Mouse (Mus musculus) CH12.LX (cell line): ENCODE data around the gene Gpx3. TPM values are rescaled to one million over a fixed set of nuclear protein-coding genes. Genes with fewer than 3 reads are reported as not detected.
"Not testable (repeated sequence)": the region's sequence is repeated elsewhere in the genome, so short reads cannot be mapped to it uniquely, and the experiment has no call there.

Experiments used
- DNase-seq: peaks from one replicate; pipeline ENCODE4 v3.0.0-alpha.2; 2013; ENCODE audit errors: extremely low read depth
- H3K27ac ChIP-seq: 2 replicates; pipeline ENCODE4 v1.5.1; 2012; ENCODE audit warnings: low read depth, mild to moderate bottlenecking, control low read depth, moderate library complexity; ENCODE audit not compliant: insufficient read depth
- H3K27me3 ChIP-seq: replicated peaks from 2 replicates; pipeline ENCODE3; 2012; ENCODE audit warnings: inconsistent platforms
- H3K36me3 ChIP-seq, 2 experiments: replicated peaks in 1 of 2; 2 replicates each; pipeline versions ENCODE3 to v1.6.1; 2012; ENCODE audit warnings: inconsistent platforms in 1 of 2, low read length in 1 of 2, mild to moderate bottlenecking in 1 of 2, mixed read lengths in 1 of 2, moderate library complexity in 1 of 2; ENCODE audit not compliant: control insufficient read depth in 1 of 2, insufficient read depth in 1 of 2
- H3K4me1 ChIP-seq, 2 experiments: 2 replicates each; pipeline ENCODE4 v1.6.1; 2012; ENCODE audit warnings: inconsistent platforms in 1 of 2, moderate library complexity in 1 of 2; ENCODE audit not compliant: insufficient read depth in 2 of 2, control insufficient read depth in 1 of 2
- H3K4me2 ChIP-seq: 2 replicates; pipeline ENCODE4 v1.6.1; 2012; ENCODE audit warnings: low read depth, mild to moderate bottlenecking, control low read depth; ENCODE audit not compliant: poor library complexity, insufficient read depth, severe bottlenecking
- H3K4me3 ChIP-seq, 3 experiments: fragments of 150-350 bp in 1 of 3; sonication (generic) in 1 of 3; replicated peaks in 1 of 3; 2 replicates each; pipeline versions ENCODE3 to v1.5.1; 2011 to 2012; ENCODE audit warnings: low read depth in 2 of 3, low read length in 2 of 3, mild to moderate bottlenecking in 2 of 3, moderate library complexity in 2 of 3, control low read depth in 1 of 3, improper control_type of control experiment in 1 of 3, inconsistent platforms in 1 of 3, mixed read lengths in 1 of 3; ENCODE audit not compliant: poor library complexity in 1 of 3
- H3K79me2 ChIP-seq: replicated peaks from 2 replicates; pipeline ENCODE4 v1.6.1; 2012; ENCODE audit warnings: mild to moderate bottlenecking, moderate library complexity; ENCODE audit not compliant: control insufficient read depth, poor library complexity, insufficient read depth, severe bottlenecking; ENCODE audit errors: extremely low read depth
- H3K9ac ChIP-seq: 2 replicates; pipeline ENCODE4 v1.6.1; 2012; ENCODE audit warnings: low read depth, mild to moderate bottlenecking, control low read depth, moderate library complexity; ENCODE audit not compliant: insufficient read depth
- H3K9me3 ChIP-seq: replicated peaks from 2 replicates; pipeline ENCODE3; 2012; ENCODE audit warnings: low read length, inconsistent platforms, mixed read lengths
- ELF1 ChIP-seq: IDR thresholded peaks from 2 replicates; pipeline ENCODE4 v1.6.1; 2014; ENCODE audit warnings: low read depth, mild to moderate bottlenecking, inconsistent platforms, low read length, improper control_type of control experiment
- MYC ChIP-seq: IDR thresholded peaks from 2 replicates; pipeline ENCODE4 v1.6.1; 2011; ENCODE audit warnings: low read depth, mild to moderate bottlenecking, improper control_type of control experiment, low read length
- NRF1 ChIP-seq: IDR thresholded peaks from 2 replicates; pipeline ENCODE4 v1.6.1; 2014; ENCODE audit warnings: low read depth, mild to moderate bottlenecking, inconsistent platforms, low read length, improper control_type of control experiment, moderate library complexity
- POLR2A ChIP-seq: IDR thresholded peaks from 2 replicates; pipeline ENCODE4 v1.6.1; 2011; ENCODE audit warnings: low read depth, mild to moderate bottlenecking, improper control_type of control experiment, low read length
- SIN3A ChIP-seq: IDR thresholded peaks from 2 replicates; pipeline ENCODE4 v1.6.1; 2012; ENCODE audit warnings: low read length, improper control_type of control experiment, inconsistent platforms
- ZKSCAN1 ChIP-seq: IDR thresholded peaks from 2 replicates; pipeline ENCODE4 v1.6.1; 2012; ENCODE audit warnings: low read depth, inconsistent platforms, low read length, improper control_type of control experiment, borderline replicate concordance
- ZMIZ1 ChIP-seq: IDR thresholded peaks from 2 replicates; pipeline ENCODE4 v1.6.1; 2012; ENCODE audit warnings: low read depth, mild to moderate bottlenecking, inconsistent platforms, low read length, improper control_type of control experiment
- ZNF384 ChIP-seq: IDR thresholded peaks from 2 replicates; pipeline ENCODE4 v1.6.1; 2012; ENCODE audit warnings: low read depth, low read length, improper control_type of control experiment, inconsistent platforms
- dilution Hi-C: fragments of 300-500 bp; cut with MboI; formaldehyde crosslinking; loops from 2 replicates; pipeline ENCODE4 v1.14.3; 2020; ENCODE audit warnings: low sequenced_read_pairs; ENCODE audit not compliant: extremely low pct_unique_long_range_greater_than_20kb, extremely low pct_ligation_motif_present
- in situ Hi-C: fragments of 300-500 bp; cut with MboI; formaldehyde crosslinking; loops from 3 replicates; pipeline ENCODE4 v1.14.3; 2019; ENCODE audit warnings: low sequenced_read_pairs, low pct_ligation_motif_present, low pct_unique_long_range_greater_than_20kb, mixed read lengths
- polyA plus RNA-seq: library from polyadenylated mRNA; unstranded; fragments of >175 nt; gene quantifications from 2 replicates; pipeline ENCODE4 v1.2.1, GENCODE M21; 2012; ENCODE audit warnings: low read depth; ENCODE audit not compliant: insufficient read length
- total RNA-seq, 2 experiments: library from RNA; depleted of rRNA; stranded (reverse); fragments of 300-350 nt in 1 of 2; fragments of >200 nt in 1 of 2; gene quantifications; 2 replicates each; pipeline ENCODE4 v1.2.3; 2012 to 2014

Gpx3 gene
- 0.25 TPM in 1 of 2 replicates, not detected in the other for total RNA-seq (2012; rRNA removed)
- total RNA-seq (2014; rRNA removed), result not detected in 2 replicates
- polyA plus RNA-seq, result 0.63 and 0.90 TPM in 2 replicates

DNA sequence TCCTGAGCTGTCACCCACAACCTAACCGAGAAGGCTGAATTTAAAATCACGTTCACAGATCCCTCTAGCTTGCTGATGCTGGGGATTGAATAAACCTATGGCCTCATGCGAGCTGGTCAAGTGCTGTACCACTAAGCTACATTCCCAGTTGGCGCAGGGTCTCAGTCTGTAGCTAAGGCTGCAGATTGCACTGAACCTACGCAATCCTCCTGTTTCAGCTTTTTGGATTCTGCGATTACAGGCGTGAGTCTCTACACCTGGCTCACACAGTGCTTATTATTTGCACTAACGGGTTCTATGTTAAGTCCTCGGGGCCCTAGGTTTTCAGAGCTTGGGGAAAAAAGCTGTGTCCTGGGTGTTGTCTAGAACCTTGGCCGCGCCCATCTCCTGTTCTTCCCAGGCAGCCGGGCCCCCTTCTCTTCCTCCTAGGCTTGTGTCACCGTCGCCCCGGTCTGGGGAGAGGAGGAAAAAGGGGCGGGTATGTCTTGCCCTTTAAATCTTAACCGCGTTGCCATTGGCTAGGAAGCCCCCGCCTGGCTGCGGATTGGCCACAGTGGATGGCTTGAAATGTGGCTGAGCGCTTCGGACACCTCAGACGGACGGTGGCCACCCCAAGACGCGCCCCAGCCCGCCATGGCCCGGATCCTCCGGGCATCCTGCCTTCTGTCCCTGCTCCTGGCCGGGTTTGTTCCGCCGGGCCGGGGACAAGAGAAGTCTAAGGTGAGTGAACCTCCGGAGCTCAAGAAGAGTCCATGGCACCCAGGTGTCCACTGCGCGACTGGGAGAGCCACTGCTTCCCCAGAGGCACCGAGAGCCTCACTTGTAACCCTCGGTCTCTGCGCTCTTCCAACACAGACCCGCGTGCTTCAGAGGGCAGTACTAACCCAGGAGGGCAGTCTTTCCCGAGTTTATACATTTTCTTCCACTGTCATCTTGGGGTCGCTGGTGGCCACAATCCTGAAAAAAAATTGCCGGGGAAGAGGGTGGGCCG lies at the start of gene Gpx3:
TSS of gene Gpx3 (plus strand) at position 121 of the 991 bp plus-strand sequence.
- Histone ChIP-seq H3K9me3 (no peaks in the 10 kb centered on the region), H3K79me2 (no peaks in the 10 kb centered on the region), H3K4me3 (no peak within 1 kb of the TSS), H3K36me3 (peaks cover 0 to 19% of the 10 kb centered on the region in 2 experiments), H3K4me1 (peaks cover 5 to 8% of the 10 kb centered on the region in 2 experiments), H3K4me2 (no peak within 1 kb of the TSS), H3K27me3 (no peaks in the 10 kb centered on the region), H3K9ac (no peak within 1 kb of the TSS), H3K27ac (no peak within 1 kb of the TSS)
- TF ChIP-seq ZKSCAN1, result no peak
- TF ChIP-seq SIN3A, result no peak
- TF ChIP-seq POLR2A, result no peak
- TF ChIP-seq MYC, result no peak
- TF ChIP-seq ZMIZ1, result no peak
- no peak for TF ChIP-seq NRF1
- in situ Hi-C loops, result no loop called here
- dilution Hi-C loops, result no loop called here
- no peak for DNase-seq

DNA sequence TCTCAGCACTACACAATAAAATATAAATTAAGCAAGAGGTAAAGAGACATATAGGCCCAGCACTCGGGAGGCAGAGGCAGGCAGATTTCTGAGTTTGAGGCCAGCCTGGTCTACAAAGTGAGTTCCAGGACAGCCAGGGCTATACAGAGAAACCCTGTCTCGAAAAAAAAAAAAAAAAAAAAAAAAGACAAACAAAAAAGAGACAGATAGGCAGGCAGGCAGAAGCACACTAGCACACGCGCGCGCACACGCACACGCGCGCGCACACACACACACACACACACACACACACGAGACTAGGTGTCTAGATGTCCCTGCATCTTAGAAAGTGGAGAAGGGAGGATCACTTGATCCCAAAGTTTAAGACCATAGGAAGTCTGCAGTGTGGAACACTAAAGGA lies 43.4 kb upstream of the Gpx3 start:
- Histone ChIP-seq H3K4me2 (peak overlapping the region; percentile 71), H3K4me1 (peaks cover 0 to 31% of the 10 kb centered on the region in 2 experiments; a peak in 2 of 4 replicates), H3K9ac (peak overlapping the region; percentile 67; the same call in 1 of the 2 replicates), H3K4me3 (peak overlapping the region in 1 of 3 experiments; percentile 60)
- H3K79me2 ChIP-seq, DNase-seq, H3K27me3 ChIP-seq, H3K36me3 ChIP-seq, H3K9me3 ChIP-seq, H3K27ac ChIP-seq, dilution Hi-C loops: not testable (repeated sequence)
- in situ Hi-C loops, result loop anchor here (10.0 kb wide), 1 partner anchor 84 kb away; no protein-coding TSS in a partner anchor
- TF ChIP-seq ELF1, result 0 out of 2 replicates have a peak, but pooled peaks have one; percentile 8
- peak; percentile 68 for TF ChIP-seq ZNF384
